Mouse (Mus musculus) ovary, postnatal 10 days (tissue): ENCODE data around the gene Cib1.

Experiments
- DNase-seq: peaks from one replicate; pipeline ENCODE4 v3.0.0; 2022; ENCODE audit warnings: low spot score

Cib1 gene

DNA sequence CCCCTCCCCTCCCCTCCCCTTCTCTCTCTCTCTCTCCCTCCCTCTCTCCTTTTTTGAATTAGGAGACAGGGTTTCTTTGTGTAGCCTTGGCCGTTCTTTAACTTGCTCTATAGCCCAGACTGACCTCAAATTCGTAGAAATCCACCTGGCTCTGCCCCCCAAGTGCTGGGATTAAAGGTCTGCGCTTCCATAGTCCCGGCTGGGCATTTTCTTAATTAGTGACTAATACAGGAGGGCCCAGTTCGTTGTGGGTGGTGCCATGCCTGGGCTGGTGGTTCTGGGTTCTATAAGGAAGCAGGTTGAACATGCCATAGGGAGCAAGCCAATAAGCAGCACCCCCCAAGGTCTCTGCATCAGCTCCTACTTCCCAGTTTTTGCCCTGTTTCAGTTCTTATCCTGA, 48.6 kb downstream of the Cib1 start:
- DNase-seq = no peak

DNA sequence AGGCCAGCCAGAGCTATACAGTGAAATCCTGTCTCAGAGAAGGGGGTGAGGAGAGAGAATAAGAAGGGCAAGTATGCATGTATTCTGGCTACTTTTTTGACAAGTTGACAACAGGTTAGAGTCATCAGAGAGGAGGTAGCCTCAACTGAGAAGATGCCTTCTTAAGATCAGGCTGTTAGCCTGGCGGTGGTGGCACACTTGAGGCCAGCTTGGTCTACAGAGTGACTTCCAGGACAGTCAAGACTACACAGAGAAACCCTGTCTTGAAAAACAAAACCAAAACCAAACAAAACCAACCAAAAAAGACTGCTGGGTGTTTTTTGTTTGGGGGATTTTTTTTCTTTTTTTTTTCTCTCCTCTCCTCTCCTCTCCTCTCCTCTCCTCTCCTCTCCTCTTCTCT, 49.1 kb downstream of the Cib1 start:
- no peak for DNase-seq

DNA sequence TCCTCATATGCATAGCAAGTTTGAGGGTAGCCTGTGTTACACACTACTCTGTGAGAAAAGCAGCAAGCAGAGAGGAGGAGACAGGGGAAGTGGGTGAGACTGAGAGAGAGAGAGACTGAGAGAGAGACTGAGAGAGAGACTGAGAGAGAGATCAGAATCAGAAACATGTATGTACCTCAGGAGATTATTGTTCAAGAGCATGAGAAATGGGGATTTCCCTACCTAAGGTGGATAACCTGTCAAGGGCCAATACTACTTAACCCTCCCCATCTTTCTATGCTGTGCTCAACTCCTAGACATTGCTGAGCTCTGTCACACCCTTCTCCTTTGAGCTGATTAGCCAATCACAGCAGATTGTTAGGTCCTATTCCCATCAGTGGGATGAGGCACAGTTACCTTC, 50.5 kb downstream of the Cib1 start:
- no peak for DNase-seq

DNA sequence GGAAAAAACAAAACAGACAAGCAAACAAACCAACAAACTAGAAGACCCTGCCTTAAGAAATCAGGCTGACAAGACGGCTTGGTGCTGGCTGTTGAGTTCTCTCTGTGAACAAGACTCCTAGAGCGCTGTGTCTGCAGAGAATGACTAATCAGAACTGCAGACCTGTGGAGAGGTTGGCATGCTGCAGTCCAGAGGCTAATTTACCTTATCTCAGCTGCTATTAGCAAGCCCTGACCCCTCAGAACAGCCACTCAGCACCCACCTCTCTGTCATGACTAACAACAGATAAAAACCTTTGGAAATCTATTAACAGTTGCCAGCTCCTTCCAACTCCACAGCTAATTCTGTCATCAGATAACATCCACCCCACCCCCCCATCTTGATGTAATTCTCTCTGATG, 51.5 kb downstream of the Cib1 start:
- DNase-seq = no peak

DNA sequence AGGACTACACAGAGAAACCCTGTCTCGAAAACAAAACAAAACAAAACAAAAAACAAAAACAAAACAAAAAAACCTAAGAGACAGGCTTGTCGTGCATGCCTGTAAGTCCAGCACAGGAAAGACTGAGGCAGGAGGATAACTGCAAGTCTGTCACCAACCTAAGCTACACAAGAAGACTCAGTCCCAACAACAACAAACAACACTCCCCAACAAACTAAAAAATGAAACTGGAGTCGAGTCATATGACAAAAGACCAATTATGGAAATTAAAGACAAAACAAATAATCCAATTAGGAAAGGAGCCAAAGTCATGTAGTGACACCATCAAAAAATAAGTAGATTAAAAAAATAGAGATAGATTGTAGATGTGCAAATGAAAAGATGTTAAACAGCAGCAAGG, 52.4 kb downstream of the Cib1 start:
- DNase-seq = no peak

DNA sequence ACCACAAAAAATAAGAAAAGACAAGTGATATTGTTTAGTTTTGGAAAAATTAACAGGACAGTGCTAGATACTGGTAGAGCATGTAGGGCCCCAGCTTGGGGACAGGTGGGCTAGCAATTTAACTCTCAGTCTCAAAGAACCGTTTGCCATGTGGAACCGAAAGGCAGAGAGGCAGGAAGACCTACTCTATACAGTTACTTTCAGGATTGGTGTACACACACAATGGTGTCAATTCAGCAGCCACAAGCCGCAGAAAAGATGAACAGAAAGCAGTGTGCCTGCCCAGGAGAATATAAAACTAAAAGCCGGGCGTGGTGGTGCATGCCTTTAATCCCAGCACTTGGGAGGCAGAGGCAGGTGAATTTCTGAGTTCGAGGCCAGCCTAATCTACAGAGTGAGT, 52.8 kb downstream of the Cib1 start:
- DNase-seq = no peak

DNA sequence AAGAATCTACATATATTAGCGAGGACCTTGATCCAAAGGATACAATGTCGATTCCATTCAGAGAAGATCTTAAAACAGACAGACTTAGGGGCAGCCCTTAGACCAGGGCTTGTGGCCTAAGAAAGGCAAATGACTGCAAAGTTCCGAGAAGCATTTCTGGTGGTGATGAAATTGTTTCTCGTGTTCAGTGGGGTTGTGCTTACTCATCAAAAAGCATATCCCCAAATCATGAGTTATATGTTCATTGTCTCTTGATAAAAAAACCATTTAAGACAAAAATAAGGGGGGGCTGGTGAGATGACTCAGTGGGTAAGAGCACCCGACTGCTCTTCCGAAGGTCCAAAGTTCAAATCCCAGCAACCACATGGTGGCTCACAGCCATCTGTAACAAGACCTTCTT, 53.3 kb downstream of the Cib1 start:
- DNase-seq = no peak

DNA sequence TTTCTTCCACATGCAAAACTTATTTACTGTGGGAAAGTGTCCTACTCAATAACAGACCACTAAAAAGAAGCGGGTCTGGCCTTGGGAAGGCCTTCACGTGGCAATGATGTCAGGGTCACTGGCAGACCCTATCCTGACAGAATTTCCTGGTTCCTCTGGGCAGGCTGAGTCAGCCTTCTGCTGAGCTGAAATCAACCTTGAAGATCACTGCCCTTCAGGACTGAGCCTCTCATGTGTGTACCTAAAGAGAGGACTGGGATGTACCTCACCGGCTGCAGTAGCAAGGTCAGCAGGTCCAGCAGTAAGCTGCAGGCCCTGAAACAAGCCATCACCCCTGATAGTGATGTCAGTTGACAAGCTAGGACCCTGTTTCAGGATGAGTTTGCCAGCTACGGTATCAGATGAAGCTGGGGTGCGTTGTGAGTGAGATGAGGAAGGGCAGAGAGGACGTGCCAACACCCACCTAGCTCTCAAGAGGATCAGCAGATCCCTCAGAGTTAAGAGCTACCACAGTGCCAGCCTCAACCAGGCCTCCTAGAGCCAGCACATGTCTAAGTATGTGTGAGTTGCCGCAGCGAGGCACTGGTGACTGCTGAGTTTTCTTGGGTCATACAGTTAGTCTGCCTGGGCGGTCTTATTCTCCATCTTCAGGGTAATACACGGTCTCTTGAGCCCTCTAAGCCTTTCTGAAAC, 54.4 kb downstream of the Cib1 start:
- no peak for DNase-seq

DNA sequence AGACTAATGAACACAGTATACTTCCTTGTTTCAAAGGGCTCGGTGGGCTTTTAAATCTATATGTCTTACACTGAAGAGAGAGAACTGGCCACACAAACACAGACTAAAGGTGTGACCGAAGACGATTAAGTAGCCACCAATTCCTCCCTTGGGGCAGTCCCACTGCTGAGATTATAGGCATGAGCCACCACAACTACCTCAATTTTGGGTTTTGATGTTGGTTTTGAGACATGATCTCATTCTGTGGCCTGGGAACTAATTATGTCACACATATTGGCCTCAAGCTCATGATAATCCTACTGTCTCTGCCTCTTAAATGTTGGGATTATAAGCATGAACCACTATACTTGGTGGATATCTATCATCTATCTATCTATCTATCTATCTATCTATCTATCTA, 55.2 kb downstream of the Cib1 start:
- DNase-seq = no peak
